Mouse (Mus musculus) frontal cortex, adult 2 months (tissue): ENCODE results near the gene Hba-x. TPM values are rescaled to one million over a fixed set of nuclear protein-coding genes. Genes with fewer than 3 reads are reported as not detected.
A peak's percentile ranks its signal among the peaks of the same experiment; 100 is the strongest.
"Not testable (repeated sequence)": the region's sequence is repeated elsewhere in the genome, so short reads cannot be mapped to it uniquely, and the experiment has no call there.

ENCODE experiments used
- DNase-seq, 2 experiments: peaks; one replicate each; pipeline ENCODE4 v3.0.0; 2022; ENCODE audit warnings: low spot score in 1 of 2; ENCODE audit errors: extremely low spot score in 1 of 2
- polyA plus RNA-seq: library from polyadenylated mRNA; depleted of rRNA; stranded (reverse); fragments of >200 nt; gene quantifications from 2 replicates; pipeline ENCODE4 v1.2.3, GENCODE M21; 2012

The Hba-x gene
- polyA plus RNA-seq, 1 experiment: 5.3 TPM

DNA sequence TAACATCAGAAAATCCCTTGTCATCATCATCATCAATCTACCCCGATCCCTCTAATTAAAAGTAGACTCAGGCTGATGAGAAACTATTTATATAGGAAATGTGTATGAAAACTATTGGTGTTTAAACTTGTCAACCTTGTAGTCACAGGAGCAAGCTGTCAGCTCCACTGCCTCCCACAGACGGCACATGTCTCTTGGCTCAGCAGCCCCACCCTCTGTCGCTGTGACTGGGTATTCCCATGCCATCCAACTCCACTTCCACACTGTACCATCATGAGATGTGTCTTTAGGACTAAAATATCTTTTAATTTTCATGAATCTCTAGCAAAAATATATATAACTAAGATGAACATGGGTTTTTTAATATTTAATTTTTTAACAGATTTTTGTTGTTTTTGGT, 27.9 kb upstream of the Hba-x start:
- DNase-seq: no peak

DNA sequence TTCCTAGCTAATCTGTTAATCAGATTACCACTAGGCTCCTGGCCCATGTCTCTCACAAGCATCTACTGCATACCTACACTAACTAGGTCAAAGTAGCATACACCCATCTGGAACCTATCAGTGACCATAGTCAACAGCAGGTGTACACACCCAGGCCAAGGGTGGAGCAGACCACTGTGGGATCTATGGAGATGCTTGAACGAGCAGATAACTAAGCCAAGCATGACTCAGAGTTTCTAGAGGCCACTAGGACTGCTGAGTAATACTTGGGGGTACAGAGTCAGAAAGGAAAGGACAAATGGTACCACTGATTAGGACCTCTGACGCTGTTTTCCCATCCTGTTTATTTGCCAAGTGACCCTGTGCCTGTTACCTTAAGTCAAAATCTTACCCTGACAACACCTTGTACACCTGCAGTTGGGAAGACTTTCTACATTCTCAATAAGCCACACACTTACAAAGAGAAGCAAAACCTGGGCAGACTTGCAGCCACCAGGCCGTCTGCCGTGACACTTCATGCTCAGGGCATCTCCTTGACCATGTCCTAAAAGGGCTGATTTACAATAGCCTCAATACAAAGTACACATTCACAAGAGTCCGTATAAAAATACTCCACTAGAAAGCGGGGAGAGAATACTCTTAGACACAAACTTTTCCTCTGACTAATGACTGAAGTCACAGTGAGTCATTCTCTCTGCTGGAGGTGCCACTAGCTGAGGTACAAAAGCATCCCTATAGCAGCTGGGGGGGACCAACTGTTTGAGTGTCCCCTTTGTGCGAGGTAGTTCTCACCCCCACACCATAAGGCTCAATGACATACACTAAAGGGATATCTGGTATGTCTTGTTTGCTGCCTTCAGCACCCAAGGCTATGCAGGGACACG, 25.1 kb upstream of the Hba-x start:
- DNase-seq: no peak

DNA sequence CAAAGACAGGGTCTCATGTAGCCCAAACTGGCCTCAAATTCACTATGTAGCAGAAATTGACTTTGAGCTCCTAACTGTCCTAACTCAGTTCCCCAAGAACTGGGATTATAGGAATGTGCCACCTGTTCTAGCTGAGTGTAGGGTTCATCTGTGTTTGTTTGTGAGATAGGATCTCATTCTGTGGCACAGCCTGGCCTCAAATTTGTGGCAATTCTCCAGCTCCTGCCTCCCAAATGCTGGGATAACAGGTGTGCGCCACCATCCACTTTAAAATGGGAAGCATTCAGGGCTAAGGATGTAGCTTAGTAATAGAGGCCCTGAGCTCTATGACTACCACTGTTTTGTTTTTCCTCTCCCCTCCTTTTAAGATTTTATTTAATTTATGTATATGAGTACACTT, 23.1 kb upstream of the Hba-x start:
- DNase-seq: no peak

DNA sequence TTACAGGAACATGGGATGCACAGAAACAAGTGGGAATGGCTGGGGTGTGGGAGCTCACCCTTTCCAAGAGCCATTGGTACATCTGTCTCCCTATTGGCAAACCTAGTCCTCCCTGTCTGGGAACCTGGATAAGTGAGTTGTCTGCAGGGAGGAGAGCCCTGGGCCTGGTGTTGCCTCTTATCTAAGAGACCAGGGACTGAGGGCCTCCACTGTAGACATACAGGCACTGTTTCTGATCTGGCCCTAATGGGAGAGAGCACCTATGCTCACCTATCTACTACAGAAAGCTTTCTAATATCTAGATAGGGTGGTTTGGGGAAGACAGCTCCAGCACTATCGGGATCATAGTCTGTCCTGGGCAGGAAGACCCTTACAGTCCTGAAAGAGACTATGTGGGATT, 20.1 kb upstream of the Hba-x start:
- no peak for DNase-seq

DNA sequence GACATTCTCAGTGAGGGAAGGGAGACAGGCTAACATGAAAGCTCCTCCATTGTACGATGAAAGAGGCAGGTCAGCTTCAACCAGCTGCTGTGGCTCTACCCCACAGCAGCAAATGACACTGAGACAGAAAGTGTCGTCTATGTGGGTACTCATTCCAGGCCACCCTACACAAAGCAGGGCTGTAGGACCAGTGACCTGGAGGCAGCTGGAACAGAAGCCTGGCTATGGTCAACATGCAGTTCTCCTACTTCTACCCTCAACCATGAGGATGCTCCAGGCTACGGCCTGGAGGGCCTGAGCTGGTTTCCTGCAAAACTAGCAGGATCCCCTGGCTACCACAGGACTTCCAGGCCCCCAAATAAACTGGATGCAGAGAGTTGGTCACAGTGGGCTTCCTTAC, 19.6 kb upstream of the Hba-x start:
- DNase-seq: no peak

DNA sequence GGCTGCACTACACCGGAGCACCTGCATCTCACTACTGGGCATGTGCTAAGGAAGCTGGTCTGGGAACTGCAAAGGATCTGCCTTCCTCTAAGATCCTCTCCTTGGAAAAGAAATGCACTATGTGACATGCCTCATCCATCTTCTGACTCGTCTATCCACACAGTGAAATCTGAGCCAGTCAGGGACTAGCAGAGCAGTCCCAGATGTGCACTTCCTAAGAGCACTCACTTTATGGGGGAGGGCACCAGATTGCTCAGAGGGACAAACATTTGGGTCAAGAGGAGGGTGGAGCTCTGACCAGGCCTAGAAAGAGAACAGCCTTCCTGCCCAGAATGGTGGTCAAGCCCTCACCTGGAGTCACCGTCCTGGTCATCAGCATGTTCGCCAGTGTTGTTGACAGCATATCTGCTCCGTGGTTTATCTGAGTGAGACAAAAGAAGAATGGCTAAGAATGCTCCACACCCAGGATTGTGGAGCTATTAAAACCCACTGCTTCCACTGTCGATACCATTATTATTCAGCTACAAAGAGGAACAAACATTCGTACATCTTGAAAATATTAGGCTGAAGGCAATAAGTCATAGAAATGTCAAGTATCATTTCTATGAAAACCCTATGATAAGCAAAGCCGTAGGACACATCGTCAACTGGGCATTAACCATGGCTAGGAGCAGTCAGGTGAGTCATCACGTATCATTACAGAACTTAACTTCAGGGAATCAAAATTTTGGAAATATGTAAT, 13.4 kb upstream of the Hba-x start:
- no peak for DNase-seq

DNA sequence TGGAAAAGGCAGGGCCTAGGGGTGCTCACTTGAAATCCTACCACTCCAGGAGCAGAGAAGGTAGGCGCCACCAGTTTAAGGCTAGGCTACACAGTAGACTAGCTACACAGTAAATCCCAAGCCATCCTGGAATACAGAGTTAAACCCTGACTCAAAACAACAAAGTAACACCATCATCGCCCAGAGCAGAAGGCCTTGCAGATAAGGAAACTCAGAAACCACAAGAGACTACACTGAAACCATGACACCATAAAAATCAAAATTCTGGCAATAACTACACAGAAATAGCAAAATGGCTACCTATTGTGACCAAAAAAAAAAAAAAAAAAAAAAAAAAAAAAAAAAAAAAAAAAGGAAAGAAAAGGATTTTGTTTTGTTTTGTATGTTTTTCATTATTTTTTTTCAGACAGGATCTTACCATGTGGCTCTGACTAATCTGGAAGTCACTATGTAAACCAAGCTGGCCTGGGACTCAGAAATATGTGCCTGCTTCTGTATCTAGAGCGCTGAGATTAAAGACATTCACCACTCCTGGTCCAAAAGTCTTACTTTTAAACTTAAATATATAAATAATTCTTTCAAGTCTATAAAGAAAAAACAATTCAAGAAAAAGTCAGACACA, 11.0 kb upstream of the Hba-x start:
- no peak for DNase-seq

DNA sequence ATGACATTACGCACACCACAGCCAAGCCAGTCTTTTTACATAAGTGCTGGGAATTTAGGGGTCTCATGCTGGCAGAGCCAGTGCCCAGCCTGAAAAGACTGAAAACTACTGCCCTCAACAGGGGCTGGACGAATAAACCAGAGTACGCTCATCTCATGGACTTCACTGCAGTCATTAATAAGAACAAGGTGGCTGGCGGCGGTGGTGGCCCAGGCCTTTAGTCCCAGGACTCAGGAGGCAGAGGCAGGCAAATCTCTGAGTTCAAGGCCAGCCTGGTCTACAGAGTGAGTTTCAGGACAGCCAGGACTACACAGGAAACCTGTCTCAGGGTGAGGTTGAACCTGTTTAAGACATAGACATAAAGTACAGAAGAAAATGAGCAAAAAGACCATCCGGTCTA, 10.0 kb upstream of the Hba-x start:
- DNase-seq: no peak

DNA sequence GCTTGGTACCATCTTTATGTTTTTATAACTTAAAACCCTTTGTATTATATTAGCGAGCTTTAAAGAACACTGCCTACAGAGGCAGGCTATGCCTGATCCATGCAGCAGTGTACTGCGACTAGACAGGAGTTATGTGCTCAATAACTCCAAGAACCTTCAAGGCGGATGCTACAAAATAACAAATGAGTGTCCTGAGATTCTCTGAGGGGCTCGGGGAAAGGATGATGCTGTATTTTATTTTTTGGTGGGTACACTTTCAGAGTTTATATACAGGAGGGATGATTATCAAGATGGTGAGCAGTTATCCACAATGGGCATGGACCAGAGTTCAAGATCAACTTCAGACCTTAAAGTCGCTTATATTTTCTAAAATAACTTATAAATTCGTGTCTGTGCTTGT, 9.4 kb upstream of the Hba-x start:
- DNase-seq: no peak

DNA sequence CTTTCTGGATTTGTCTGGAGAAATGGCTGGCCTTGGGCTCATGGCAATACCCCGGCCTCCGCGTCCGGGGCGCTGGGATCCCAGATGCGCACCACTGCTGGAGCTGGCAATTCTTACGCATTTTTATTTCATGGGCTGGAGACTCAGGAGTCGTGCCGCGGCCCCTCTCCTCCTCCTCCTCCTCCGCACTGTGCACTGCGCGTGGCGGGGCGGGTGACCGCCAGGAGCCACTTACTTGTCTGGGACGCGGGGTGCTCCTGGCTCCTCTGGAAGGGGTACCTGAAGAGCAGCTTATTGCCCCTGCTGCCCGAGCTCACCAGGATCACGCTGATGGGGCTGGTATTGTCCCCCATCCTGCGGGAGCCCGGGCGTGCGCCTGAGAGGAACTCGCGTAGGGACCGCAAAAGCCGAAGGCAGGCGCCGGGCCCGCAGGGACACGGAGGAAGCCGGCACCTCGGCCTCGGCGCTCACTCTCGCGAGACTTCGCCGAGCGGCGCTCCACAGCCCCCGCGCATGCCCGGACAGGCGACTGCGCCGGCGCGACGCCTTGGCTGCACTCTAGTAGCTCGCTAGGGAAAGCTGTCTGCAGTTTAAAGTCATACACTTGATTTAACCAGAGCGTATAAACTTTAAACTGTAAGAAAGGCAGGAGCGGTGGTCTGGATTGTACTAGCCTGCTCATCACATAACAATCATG, 8.9 kb upstream of the Hba-x start, which contains the start of gene Nprl3:
Gene Nprl3, minus strand, starts transcription at position 520 of the 697 bp plus-strand sequence.
- peak; percentile 89 to 96 for DNase-seq

DNA sequence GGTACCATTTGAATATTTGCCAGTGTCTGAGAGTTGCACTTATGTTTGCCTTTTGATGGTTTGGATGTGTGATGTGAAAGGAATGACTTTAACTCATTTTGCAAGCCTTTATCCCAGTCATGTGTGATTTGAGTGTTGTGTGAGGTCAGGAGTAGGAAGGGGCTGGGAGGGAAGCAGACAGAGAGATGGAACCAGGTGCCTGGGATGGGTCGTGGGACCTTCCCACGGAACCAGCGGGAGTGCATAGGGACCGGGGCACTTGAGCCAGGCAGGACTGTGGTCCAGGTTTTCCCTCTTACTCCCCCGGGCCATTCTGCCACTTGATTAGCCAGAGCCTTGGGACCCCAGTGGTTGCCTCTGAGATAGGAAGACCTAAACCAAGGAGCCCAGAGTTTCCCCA, 8.2 kb upstream of the Hba-x start:
- no peak for DNase-seq

DNA sequence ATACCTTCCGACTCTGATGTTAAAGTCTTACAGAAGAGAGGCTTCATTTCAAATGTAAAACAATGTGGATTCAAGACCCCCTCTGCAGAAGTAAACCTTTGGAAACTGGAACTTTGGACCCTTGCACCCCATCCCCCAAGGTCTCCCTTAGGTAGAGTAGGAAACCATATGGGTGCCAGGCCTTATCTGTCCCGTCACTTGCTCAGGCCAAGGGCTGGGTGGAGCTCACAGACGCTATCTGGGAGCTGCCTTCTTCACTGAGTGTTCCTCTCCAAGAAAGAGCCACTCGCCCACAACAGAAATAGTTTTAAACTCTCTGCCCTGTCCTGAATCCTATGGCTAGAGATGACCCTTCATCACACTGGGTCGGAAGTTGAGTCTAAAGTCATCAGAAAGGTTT, 7.2 kb upstream of the Hba-x start:
- DNase-seq: no peak

DNA sequence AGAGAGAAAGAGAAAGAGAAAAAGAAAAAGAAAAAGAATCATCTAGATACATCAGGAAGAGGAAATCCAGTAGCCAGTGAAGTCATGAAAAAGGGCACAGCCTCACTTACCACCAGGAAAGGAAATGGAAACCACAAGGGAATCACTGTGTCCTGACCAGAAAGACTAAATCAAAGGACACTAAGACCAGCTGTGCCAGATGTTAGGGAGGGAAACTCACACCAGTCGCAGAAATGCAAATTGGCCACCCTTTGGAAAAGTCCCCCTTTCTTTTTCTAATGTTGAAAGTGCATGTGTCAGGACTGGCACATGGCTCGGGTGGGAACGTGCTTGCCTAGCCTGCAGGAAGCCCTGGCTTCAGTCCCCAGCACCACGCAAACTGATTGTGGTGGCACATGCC, 5.0 kb upstream of the Hba-x start:
- no peak for DNase-seq

DNA sequence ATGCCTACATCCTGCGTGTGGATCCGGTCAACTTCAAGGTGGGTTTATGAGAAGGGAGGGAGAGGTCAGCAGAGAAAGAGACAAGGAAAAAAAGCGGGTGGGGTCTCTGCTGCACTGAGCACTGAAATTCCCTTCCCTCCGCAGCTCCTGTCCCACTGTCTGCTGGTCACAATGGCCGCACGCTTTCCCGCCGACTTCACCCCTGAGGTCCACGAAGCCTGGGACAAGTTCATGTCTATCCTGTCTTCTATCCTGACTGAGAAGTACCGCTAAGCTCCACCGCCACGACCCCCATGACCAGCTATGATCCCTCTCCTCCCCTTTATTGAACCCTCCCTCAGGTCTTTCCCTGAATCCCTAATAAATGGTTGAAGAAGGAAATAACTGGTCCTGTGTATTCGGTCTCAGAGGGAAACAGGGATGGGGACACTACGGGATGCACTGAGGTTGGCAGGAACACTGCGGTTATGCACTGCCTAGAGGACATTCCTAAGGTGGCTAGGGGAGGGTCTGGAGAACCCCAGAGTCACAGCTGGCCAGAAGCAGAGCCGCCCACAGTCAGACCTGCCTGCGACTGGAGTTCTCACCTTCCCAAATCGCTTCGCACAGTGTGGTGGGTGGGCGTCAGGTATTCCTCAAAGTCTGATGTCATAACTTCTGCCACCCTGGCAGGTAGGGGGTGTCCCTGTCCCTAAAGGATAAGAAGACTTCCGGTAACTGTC, 1.7 kb downstream of the Hba-x start:
- DNase-seq: no peak

DNA sequence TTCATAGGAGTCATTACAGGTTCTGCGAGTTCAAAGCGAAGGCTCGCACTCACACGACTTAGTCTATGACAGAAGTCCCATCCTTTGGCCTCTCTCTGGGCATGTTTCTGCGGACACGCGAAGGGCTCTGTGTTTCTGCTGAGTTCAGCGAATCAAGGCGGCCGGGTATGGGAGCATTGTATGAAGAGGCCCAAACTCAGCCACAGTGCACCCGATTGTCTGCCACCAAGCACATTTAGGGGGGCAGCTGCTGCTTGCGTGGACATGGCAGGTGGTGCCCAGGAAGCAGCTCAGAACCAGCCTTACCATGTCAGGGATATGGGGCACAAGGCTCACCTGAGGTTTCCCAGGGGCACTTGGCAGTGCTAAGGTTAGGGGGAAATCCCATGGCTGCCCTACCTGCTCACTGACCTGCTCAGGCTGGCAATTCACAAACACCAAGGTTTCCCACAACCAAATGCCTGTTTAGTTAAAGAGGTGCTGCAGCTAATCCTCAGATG, 2.3 kb downstream of the Hba-x start:
- no peak for DNase-seq

DNA sequence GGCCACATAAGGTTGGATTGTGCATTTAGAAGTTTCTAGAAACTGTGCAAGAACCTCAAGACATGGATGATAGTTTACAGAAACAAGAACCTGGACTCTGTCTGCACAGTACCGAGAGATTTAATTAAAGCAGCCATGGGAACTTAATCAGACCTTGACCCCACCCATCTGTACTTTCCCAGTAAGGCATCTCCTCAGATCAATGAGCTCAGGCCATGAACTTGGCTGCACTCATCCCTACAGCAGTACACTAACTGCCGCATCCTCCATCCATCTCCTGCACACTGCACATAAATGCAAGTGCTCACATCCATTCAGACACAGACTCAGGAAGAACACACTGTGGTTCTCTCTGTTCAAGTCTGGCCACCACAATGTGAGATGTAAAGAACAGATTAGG, 4.4 kb downstream of the Hba-x start:
- no peak for DNase-seq

DNA sequence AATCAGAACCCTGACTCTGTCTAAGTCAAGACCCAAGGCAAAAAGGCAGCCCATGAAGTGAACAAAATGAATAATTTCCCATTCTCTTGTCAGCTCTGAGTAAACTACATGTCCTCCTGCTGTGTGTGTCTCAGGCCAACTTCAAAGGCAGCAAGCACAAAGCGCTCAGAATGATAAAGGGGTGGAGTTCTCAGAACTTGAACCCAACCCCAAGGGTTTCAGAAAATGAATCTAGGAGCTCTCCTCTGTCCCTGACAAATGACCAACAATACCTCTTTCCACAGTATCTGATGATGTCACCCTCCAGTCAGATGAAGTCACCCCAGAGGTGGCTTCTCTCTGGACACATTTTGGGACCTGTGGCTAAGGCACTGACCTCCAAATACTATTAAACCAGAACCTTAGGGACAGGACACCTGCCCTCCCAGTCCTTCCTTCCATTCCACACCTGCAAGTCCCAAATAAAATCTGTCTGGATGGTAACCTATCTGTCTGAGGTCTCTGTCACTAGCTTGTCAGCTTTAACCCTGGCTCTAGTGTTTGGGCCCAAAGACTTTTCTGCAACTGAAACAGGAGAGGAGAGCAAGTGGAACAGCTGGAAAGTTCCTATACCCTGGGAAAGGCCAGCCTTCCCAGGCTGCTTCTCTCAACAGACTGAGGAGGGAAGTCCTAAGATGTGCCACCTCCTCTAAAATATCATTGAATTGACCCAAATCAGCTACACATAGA, 5.4 kb downstream of the Hba-x start:
- no peak for DNase-seq

DNA sequence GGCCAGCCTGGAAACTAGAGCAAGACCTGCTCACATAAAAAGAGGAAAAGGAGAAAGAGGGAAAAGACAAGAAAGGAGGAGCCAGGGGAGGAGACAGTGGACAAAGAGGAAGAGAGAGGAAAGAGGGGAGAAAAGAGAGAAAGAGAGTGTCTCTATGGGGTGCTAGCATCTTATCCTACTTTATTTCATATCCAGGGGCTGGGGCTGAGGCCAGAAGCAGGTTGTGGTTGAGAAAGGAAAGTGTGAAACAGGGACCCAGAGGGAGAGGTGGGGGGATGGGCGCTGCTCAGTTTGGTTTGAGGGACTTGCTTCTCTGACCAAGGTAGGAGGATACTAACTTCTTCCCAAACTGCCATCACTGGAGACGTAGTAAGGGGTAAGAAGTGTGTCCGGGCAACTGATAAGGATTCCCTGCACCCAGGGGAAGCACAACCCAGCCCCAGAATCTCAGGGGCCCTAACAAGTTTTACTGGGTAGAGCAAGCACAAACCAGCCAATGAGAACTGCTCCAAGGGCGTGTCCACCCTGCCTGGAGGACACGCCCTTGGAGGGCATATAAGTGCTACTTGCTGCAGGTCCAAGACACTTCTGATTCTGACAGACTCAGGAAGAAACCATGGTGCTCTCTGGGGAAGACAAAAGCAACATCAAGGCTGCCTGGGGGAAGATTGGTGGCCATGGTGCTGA, 7.0 kb downstream of the Hba-x start, which contains the start of gene Hba-a1:
Gene Hba-a1, plus strand, starts transcription at position 421 of the 687 bp plus-strand sequence.
- DNase-seq: not testable (repeated sequence)

DNA sequence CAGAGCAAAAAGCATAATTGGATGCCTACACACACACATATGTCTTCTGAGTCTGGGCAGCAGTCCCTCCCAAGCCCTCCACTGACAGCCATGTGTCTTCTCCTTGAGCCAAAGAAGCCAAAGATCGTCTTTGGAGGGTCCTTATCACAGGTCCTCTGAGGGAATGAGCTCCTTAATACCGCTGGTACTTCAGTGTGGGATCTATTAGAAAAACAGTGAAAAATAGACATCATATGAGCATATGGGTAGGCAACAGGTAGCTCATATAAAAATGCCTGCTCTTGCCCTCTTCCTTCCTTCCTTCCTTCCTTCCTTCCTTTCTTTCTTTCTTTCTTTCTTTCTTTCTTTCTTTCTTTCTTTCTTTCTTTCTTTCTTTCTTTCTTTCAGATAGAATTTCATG, 8.4 kb downstream of the Hba-x start:
- not testable (repeated sequence) for DNase-seq
